Mouse (Mus musculus) layer of hippocampus, postnatal 36 days (tissue): ENCODE data around the gene Meaf6. TPM values are rescaled to one million over a fixed set of nuclear protein-coding genes. Genes with fewer than 3 reads are reported as not detected.

Experiments
- DNase-seq, 2 experiments: peaks; one replicate each; pipeline ENCODE4 v3.0.0; 2022
- total RNA-seq, 2 experiments: library from RNA; stranded (reverse); gene quantifications; 2 replicates each; pipeline ENCODE4 v1.2.3; 2021

The Meaf6 gene
- total RNA-seq, 2 experiments from 2014 or later, result 112 to 118 TPM

- peak; percentile 55 to 62 for DNase-seq
Measured at GRCm38 (mm10) chr4:125116090-125116861, 31.3 kb downstream of the Meaf6 start.

- DNase-seq, result no peak
Measured at GRCm38 (mm10) chr4:125116929-125117328, 32.0 kb downstream of the Meaf6 start.

GRCm38 (mm10) chr4:125117902-125118320, 33.0 kb downstream of the Meaf6 start:
- no peak for DNase-seq

GRCm38 (mm10) chr4:125119070-125119469, 34.1 kb downstream of the Meaf6 start:
- DNase-seq, result no peak

GRCm38 (mm10) chr4:125119721-125120120, 34.8 kb downstream of the Meaf6 start:
- no peak for DNase-seq

GRCm38 (mm10) chr4:125122431-125123278, 37.7 kb downstream of the Meaf6 start:
- no peak for DNase-seq

GRCm38 (mm10) chr4:125123279-125123671, 38.3 kb downstream of the Meaf6 start:
- no peak for DNase-seq

DNA sequence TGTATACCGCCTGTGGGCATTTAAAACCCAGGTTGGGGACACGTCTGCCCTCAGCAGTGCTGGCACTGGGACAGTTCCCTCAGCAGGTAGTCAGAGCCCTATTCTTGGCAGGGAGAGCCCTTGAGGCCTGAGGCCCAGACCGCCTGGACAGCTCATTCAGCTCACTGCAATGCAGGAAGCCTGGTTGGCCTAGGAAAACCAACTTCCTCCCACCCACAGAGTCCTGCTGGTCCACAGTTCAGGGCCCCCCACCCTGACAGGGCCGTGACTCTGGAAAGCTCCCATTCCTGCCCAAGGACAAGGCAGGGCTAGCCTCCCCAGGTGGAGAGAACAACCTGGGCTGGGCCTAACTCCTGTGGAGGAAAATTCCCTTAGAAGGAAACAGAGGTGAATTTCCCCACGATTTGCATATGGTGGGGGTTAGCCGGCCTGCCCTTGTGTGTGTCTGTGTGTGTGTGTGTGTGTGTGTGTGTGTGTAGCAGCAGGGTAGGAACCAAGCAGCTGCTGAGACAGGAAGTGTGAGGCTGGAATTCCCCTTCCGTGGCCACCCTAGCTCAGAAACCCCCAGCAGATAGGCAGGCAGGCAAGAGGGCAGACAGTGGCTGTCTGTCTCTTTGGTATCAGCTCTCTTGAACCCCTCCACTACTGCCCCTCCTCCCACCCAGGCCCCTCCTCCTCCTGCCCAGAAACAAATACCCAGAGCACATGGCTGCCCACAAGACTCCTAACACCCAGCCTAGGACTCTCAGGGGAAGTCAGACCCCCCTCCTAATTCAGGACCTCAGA, 39.7 kb downstream of the Meaf6 start:
- DNase-seq, result no peak

- DNase-seq, result no peak
Measured at GRCm38 (mm10) chr4:125125361-125125921, 40.5 kb downstream of the Meaf6 start.

DNA sequence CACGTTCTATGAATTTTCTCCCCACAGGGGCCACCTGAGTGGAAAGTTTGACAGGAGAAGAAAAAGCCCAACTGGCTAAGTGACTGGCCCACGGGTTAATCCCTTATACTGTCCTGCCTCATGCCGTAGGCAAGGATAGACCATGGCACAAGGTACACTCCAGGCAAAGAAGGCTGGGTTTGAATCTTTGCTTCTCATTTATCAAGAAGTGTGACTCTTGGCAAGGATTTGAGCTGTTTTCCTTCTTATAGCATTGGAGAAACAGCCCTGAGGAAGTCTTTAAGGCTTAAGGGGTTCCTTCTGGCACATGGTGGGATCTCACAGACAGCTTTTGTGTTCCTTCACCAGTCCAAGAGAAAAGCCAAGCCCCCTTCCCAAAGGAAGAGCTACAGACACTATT, 41.3 kb downstream of the Meaf6 start:
- DNase-seq, result no peak

DNA sequence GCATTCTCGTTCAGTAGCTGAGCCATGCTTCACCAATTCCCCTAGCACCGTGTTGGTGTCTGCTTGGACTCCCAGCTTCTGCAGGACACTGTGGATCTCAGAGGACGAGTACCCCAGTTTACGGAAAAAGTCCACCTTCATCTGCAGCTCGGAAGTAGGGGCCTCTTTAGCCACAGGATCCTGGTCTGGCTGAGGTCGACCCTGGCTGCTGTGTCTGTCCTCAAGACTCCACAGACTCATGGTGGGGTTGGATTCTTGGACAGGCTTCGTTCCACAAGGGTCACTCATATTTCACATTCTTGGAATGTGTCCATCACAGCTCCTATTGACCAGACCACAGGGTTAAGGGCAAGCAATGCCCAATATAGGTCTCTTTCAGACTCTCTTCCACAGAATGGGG, 41.8 kb downstream of the Meaf6 start:
- DNase-seq, result no peak

DNA sequence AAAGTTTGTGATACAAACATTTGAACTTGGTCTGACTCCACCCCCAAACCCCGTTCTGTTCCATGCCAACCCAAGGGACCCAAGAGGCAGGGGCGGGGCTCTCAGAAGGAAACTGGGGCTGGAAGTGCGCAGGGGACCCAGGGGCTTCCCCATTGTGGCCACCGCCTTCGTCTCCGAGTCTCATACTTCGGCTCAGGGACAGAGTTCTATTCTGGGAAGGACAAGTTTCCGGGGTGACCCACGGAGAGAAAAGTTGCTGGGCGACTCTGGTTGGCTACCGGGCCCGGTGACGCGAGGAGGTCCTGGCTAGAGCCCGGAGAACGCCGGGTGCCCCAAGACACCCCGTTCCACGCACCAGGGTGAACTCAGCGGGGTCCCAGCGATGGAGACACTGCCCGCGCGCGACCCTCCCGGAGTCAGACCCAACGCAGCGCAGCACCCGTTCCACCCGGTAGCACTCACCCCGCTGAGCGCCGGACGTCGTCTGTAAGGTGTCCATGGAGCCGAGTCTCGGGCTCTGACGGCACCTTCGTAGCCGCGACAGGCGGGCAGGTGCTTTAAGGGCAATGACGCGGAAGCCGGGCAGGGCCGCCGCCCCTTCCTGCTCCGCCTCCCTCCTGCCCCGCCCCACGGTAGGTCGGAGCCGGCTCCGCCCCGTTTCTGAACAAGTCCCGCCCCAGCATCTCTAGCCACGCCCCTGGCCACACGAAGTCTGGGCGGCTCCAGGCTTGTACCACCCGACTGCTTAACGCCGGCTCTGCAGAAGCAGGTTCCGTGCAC, 42.6 kb downstream of the Meaf6 start, which contains the start of gene Zc3h12a:
TSS of gene Zc3h12a (minus strand) at position 536 of the 780 bp plus-strand sequence.
- DNase-seq, result peak; percentile 61 to 72

- no peak for DNase-seq
Measured at GRCm38 (mm10) chr4:125131493-125131892, 46.6 kb downstream of the Meaf6 start.

- peak in 1 of 2 experiments; percentile 60 for DNase-seq
Measured at GRCm38 (mm10) chr4:125132394-125132793, 47.5 kb downstream of the Meaf6 start.

GRCm38 (mm10) chr4:125134192-125134591, 49.3 kb downstream of the Meaf6 start:
- no peak for DNase-seq

DNA sequence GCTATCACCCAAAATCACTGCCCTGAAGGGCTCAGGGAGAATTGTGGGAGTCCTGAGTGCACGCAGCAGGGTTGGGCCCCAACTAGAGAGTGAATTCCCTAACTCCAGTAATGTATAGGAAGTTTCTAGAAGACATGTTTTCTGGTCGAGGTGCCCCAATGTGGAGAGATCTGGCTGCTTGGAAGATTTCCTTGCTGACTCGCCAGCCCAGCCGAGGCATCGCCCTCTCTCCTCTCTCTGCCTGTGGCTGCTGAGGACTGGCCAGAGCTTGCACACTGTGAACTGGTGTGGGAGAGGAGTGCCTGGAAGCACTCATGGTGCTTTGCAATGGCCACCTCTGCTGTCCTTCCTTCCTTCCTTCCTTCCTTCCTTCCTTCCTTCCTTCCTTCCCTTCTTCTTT, 49.7 kb downstream of the Meaf6 start:
- no peak for DNase-seq

DNA sequence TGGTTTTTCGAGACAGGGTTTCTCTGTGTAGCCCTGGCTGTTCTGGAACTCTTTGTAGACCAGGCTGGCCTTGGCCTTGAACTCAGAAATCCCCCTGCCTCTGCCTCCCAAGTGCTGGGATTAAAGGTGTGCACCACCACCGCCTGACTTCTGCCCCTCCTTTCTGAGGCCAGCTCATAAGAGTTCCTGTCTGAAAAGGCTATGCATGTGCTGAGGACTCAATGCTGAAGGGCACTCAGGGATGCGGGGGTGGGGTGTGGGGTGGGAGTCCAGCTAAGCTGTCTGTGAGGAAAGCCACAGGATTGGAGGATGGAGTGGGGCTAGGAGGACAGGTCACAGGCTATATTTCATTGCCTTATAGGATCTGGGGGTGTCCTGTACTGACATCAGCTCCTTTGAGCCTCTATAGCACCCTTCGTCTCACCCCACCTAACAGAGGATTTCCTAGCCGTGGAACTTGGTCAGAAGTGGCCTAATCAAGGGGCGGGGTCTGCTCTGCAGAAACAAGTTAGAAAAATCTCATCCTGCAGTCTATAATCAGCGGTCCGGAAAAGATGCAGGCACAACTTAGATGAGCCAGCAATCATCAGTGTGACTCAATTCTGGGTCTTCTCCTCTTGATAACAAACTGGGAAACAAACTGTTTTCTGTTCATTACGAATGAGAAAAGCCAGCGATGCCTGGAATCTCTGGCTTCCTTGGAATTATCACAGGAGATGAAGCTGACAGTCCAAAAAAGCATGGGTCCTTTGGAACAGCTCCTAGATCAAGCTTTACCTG, 50.3 kb downstream of the Meaf6 start:
- DNase-seq, result no peak

DNA sequence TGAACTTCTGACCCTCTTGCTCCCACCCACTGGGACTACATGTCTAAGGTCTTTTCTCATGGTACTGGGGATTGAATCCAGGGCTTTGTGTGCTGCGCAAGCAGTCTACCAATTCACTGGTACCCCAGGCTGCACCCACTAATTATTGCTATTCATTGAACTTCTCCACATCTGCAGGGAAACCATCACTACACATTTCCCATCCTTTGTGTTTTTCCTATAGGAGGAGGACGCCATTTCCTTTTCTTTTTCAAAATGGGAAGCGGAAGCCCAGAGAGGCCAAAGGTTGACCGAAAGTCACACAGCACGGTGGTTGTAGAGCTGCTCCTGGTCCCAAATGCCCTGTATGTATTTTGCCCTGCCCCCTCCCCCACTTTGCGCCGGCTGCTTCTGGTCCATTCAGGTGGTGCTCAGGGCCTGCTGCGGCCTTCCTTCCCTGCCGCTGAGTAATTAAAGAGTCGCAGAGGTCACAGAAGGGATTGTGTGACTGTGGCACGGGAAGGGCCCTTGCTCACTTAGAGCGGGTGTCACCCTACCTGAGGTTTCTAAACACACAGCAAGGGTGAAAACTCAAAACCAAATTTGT, 51.5 kb downstream of the Meaf6 start:
- no peak for DNase-seq

DNA sequence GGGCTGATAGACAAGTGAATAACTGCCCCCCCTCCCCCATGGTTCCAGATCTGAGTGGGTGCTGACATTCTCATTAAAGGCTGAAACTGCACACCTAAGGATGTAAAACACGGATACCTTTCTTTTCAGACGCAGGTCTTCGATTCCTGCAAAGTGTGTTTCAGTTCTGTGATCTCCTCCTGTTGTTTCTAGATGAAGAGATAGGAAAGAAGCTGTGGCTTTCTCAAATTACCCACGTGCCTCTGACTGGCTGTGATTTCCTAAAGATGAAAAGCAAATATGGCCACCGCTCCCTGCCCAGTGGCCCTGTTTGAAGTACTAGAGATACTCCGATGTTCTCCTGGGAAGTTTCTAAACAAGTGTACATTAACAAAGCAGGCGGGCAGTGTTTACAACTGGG, 53.4 kb downstream of the Meaf6 start:
- no peak for DNase-seq

DNA sequence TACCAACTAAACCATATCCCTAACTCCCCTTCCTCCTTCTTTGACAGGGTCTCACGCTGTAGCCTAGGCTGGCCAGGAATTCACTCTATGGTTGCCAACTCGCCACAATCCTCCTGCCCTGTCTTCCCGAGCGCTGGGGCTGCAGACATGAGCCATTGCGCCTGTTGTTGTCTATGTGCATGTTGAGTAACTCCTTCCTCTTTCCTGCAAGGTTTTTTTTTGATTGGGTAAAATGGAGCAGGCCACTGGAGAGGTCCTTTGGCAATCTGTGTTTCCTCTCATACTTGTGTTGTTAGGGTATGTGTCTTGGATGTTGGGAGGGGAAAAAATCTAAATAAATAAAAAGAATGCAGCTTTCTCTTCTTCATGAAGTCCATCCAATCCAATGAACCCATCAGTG, 59.3 kb downstream of the Meaf6 start:
- no peak for DNase-seq
